Mouse (Mus musculus) mouse trophoblast stem cell (cell line): ENCODE results near the gene Man1b1.

ENCODE experiments used
- in situ Hi-C, 2 experiments: fragments of 300-500 bp; cut with MseI, MboI; formaldehyde crosslinking; loops; 2 replicates in 1 of 2; 3 replicates in 1 of 2; pipeline ENCODE4 v1.15.1; 2025

Man1b1 gene

DNA sequence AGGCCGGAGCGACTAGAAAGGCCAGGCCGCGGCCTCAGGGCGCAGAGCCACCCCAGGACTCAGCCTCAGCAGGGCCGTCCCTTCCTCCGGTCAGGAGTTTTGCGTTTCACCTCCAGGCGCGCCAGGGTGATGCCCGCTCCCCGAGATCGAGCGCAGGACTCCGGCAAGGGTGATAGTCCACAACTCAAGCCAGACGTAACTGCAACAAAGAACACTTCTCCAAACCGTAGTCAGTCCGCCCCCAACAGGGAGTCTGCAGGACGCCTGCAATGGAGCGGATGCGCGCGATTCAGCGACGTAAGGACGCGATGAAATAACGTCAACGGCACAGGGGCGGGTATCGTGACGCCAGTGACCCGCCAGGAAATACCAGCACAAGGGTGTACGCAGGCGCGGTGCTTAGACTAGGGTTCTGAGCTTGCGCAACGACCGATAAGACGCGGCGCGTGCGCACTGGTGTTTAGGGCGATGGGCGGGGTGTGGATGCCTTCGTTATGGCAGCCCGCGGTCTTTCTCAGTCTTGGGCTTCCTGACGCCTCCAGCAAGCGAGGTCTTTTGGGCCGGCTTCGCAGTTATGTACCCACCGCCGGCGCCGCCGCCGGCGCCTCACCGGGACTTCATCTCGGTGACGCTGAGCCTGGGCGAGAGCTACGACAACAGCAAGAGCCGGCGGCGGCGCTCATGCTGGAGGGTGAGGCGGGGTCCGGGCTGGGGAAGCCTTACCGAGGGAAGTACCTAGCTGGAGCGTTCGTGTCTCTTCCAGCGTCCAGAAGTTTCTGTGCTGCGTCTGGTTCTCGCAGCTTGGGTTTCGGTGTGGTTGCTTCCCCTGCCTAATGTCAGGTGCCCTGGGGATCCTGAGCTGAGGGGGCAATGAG, at the start of gene Man1b1:
Gene Man1b1, plus strand, starts transcription at position 53 of the 875 bp plus-strand sequence.
- in situ Hi-C loops: no loop called here

DNA sequence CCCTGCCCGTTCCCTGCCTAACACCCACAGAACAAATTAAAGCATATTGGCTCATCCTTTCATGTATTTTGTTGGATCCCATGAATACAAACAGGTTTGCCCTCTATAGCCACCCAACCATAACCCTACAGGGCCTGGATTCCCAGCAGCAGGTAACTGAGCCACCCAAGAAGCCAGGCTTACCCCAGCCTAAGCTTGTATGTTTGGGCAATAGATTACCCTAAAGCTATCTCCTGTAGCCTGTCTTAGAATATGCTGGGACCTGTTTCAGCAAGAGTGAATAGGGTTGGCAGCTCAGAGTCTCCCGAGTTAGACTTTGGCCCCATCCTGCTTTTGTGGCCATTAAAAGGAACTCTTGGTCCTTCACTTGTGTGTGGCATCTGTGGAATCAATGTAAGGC, 46.6 kb upstream of the Man1b1 start:
- in situ Hi-C loops: no loop called here

DNA sequence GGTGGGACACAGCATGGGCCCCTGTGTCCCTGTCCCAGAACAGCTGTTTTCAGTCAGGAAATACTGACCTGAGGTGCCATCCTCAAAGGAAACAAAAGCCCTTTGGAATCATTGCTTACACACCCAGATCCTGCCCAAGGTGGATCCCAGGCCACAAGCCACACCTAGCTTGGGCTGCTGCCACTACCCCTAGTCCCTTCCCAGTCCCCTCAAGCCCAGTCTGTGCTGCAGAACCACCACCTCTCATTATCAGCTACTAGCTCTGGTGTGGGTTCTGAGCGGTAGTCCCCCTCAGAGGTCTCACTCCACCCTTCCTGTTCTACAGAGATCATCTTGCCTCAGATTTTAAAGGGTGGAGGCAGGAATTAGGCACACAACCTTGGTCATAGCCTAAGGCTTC, 45.8 kb upstream of the Man1b1 start:
- in situ Hi-C loops: no loop called here

DNA sequence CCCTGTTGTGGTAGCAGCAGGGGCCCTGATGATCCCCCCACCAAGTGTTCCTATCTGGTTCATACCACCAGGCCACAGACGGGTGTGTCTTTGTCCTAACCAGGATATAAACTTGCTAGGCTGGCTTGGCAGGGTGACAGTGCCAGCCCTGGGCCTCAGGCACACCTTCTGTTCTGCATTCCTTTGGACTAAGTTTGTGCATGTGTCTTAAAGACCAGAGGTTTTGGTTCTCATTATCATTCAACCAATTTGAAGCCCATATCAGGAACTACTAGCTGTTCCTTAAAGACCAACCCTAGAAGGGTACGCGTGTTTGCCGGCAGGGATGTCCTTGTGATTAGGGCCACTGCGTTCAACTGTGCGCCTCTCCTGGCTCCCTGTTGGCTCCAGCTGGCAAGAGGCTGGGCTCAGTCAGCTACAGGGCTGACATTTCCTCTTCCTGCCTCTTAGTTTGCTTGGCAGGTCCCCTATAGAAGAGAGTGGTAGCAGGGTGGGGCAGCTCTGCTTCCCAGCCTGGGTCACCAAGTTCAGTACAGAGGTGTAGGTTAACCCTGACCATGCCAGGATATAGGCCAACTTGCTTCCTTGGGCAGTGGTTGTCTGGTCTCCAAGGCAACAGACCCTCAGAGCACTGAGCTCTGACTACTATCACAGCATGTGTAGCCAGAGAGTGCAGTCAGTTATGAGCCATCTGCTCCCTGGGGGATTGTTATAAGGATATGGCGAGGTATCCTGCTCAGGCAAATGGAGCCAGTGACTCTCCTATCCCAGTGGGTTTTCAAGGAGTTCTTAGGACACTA, 45.1 kb upstream of the Man1b1 start:
- in situ Hi-C loops: no loop called here

DNA sequence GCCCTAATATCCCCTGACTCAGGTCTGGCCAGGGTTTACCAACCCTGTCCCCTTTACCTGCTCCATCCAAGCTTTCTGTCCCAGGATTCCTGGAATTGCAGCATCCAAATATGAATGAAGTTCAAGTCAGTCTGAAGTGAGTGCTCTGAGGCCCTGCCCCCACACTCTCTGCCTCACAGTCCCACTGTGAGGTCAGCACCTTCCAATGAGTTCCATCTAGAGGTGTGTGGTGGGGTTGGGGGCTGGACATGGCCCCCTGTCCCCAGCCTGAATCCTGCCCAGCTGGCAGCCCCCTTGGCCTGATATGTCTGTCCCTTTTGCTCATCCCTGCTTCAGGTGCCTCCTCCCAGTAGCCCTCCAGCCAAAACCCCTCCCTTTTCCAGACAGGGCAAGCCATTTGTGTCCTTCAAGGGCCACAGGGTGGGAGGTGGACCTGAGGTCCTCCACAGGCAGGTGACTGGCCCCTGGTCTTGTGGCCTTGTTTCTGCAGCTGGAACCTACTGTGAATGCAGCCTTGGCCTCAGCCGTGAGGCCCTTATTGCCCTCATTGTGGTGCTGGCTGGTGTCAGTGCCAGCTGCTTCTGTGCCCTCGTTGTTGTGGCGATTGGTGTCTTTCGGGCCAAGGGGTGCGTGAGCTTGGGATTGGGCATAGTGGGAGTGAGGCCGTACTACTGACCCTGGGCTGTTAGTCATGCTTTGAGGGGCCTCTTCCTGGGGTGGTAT, 44.0 kb upstream of the Man1b1 start, which contains the start of gene Tmem210:
Gene Tmem210, plus strand, starts transcription at position 219 of the 723 bp plus-strand sequence.
- in situ Hi-C loops: no loop called here

DNA sequence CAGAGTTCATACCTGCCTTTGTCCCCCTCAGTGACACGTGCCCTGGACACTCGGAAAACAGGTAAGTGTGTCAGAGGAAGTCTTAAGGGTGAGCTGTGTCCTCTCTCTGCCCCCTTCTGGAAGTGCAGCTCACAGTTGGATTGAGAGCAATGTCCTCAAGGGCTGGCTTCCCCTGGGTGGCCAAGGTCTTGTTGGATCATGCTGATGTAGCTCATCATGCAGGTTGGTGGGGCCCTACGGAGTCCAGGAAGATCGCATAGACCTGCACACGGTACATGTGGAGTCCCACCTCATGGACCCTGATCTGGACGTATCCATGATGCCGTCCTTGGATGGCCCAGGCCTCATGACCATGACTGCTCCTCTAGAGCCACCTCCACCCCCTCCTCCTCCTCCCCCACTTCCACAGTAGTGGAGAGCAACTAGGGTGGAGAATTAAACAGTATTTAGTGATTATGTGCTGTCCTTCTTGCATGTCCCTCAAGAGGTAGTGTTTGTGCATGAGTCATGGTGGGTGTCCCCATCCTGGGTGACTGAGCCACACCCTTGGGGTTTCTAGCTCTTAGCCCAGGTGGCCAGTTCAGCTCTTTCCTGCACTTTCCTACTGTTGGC, 43.3 kb upstream of the Man1b1 start:
- in situ Hi-C loops: no loop called here

DNA sequence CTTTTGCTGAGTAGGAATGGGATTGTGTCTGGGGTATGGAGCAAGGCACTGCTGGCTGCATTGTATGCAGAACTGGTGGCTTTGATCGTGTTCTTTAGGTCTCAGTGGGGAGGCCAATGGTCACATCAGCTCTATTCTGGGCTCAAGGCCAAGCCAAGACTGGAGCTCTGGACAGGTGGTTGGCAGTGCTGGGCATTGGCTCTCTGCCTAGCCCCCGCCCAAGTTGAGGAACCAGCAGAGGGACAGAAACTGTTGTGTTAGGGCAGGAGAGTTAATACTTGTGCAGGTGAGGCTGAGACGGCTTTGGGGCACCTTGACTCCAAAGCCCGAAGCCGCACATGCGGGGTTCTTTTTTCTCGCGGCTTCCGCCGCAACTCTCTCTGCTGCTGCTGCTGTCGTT, 42.5 kb upstream of the Man1b1 start, which contains the start of gene Lrrc26:
Gene Lrrc26, plus strand, starts transcription at position 265 of the 400 bp plus-strand sequence.
- in situ Hi-C loops: no loop called here

DNA sequence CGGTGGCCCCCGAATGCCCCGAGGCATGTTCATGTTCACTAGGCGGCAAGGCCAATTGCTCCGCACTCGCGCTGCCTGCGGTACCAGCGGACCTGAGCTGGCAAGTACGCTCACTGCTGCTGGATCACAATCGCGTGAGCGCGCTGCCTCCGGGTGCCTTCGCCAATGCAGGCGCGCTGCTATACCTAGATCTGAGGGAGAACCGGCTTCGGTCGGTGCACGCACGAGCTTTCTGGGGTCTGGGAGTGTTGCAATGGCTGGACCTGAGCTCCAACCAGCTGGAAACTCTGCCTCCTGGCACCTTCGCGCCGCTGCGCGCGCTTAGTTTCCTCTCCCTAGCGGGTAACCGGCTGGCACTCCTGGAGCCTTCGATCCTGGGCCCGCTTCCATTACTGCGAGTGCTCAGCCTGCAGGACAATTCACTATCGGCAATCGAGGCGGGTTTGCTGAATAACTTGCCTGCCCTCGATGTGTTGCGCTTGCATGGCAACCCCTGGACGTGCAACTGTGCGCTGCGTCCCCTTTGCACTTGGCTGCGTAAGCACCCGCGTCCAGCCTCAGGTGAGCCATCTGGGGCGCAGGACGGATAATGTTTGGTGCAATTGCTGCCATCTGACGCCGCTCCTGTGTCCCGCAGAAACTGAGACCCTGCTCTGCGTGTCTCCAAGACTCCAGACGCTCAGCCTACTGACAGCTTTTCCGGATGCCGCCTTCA, 41.9 kb upstream of the Man1b1 start:
- in situ Hi-C loops: no loop called here

DNA sequence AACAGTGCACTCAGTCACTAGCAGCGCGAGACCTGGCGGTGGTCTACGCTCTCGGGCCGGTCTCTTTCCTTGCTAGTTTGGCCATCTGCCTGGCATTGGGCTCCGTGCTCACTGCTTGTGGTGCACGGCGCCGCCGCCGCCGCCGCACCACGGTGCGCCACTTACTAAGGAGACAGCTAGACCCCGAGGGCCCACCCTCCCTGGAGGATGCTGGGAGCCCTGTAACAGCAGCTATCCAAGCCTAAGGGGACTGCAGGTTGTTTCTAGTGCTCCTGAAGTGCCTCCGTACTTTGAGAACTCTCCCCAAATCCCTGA, 41.4 kb upstream of the Man1b1 start:
- in situ Hi-C loops: no loop called here

DNA sequence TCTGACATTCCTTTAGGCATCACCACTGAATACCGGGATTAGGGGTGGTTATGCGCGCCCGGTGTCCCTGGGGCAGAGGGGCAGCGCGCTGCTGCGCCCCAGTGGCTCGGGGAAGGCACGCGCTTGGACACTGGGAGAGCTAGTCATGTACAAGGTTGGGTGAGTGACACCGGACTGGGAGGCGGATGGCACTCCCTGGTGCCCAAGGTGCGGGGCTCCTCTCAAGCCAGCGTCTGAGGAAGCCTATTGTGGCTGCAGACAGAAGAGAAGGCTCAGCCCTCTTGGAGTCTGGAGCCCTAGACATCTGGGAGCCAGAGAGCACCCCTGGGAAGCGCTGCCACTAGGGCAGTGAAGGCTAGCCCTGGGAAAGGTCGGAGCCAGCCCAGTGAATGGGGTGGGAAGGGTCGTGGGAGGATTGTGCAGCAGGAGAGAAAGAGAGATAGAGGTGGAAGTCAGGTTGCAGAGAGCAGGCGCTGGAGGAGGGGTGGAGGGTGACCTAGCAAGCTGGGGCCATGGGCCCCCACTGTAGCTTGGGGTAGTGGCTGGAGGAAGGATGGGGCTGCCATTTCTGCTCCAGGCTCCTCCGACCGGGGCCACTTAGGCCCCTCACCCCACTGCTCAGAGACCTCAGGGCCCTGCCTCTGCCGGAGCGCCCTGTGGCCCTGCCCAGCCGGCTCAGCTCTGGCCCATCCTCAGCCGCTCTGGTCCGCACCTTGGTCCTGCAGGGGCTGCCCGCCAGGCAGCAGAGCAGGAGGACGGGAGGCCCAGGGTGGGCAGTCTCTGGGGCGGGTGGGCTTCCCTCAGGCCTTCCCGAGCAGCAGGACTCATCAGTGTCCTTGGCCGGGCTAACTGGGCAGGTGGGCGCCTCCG, 40.7 kb upstream of the Man1b1 start:
- in situ Hi-C loops: no loop called here

DNA sequence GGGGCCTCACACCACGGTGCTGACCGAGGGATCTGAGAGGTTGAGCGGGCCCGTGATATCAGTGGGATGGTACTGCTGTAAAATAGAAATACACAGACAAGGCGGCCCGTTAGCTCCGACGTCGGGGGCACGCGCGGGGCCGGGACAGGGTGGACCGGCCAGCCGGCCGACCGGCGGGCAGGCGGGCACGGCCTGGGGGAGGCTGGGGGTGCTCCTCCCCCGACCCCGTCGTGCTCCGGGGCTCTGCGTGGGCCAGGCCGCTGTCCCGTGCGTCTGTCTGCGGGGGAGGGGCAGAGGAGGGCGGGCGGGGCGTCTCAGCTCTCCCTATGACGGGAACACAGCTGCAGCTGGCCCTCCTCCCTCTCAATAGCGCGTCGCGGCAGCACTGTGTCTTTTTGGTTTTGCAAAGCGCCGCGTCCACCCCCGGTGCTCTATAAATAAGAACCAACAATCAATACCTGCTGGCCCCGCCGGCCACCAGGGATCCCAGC, 40.0 kb upstream of the Man1b1 start:
- in situ Hi-C loops: no loop called here

DNA sequence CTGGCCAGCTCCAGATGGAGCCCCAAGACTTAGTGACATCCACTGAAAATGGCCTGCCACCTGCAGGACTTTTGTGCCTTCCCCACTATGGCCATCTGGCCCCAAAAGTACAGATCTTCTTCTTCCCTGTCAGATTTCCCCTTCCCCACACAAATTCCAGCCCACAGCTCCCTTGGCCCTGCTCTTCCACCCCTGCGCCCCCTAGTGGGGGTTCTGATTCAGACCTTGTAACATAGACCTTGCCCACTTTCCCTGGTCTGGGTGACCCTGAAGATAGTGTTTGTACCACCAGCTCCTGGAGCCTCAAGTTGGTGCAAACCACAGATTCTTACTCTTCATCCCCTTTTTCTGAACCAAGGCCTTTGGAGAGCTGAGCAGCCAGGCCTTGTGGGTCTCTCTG, 39.3 kb upstream of the Man1b1 start:
- in situ Hi-C loops: no loop called here

DNA sequence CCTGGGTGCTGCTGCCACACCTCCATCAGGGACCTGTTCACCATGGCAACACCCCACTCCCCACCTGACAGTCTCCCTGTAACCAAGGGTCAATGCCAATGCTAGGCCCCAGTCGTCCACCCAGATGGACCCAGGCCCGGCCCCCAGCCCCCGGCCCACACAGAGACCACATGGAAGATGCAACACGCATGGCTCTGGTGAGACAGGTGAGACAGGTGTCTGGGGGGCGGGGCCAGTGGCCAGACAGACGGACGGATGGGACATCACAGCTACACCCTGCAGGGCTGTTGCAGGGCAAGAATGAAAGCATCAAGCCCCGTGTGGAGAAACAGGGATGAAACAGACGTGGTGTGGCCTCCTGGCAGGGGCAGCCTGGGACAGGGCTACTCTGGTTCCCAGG, 38.4 kb upstream of the Man1b1 start:
- in situ Hi-C loops: no loop called here

DNA sequence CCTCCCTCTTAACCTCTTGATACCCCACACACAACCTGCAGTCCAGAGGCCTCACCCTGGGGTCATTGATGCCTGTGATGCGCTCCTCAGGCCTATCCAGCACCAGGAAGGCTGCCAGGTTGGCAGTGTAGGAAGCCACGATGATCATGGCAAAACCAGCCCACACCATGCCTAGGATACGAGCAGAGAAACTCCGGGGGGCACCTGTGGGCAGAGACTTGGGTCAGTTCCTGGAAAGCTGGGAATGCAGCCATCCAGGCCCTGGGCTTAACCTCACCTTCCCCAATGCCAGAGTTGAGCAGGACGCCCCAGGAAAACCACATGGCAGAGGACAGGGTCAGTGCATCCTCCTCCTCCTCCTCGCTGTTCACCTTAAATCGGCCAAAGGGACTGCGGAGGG, 35.0 kb upstream of the Man1b1 start:
- in situ Hi-C loops: no loop called here

DNA sequence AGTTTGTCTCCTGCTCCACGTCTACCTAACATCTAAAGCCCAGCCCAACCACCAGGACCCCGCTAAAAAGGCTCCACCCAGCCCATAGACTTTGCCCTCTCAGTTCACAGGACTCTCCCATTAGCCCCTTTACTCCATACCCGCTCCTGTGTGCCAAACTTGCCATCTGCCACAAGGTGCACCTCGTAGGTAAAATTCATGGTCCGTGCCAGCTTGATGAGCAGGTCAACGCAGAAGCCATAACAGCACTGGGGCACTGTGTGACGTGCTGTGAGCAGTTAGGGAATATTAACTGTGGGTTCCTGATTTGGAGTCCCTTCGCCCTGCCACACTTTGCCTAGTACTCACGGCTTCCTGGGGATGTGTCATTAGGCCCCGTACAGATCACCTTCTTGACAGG, 34.1 kb upstream of the Man1b1 start:
- in situ Hi-C loops: no loop called here

DNA sequence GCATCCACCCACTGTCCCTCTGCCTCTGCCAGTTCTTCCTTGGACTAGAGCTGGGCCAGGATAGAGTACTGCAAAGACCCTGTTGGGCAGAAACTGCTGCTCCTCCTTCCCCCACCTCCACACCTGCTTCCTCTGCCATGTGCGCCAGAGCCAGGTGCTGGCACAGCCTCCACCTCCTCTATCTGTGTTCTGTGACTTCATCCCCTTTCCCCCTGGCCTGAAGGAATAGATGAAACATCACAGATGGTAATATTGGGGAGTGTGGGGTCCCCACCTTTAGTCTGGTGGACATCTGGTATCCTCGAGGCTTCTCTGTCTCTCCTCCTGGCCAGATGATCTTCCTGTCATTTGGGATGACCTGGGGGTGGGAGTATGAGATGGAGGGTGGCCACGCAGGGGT, 28.7 kb upstream of the Man1b1 start:
- in situ Hi-C loops: no loop called here

DNA sequence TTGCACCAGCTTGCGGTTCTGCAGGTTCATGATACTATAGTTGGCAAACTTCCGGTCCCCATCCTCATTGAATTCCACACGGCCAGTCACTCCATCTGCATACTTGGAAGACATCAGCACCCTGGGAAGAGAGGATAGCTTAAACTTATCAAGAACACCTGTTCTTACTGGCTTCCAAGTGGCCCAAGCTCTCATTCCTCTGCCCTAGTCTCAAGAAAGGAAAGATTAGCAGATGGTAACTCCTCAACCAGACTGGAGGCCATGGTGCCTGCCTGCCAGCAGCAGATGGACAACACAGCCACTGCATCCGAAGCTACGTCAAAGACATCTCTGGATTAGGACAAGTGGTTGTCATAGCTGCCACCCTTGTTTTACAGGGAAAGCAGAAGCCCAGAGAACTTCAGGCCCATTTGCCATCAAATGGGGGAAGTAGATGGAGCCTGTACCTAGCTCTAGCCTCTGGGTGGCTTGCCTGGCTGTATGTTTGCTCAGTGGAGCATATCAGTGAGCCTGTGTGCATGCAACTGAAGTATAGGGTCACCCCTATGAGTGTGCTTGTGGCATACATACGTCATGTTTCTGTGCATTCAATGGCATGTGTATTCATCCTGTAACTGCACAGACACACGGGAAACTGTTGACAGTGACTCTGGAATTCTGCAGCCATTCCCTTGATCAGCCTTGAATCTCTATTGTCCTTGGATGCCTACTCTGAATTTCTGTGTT, 28.0 kb upstream of the Man1b1 start:
- in situ Hi-C loops: no loop called here

DNA sequence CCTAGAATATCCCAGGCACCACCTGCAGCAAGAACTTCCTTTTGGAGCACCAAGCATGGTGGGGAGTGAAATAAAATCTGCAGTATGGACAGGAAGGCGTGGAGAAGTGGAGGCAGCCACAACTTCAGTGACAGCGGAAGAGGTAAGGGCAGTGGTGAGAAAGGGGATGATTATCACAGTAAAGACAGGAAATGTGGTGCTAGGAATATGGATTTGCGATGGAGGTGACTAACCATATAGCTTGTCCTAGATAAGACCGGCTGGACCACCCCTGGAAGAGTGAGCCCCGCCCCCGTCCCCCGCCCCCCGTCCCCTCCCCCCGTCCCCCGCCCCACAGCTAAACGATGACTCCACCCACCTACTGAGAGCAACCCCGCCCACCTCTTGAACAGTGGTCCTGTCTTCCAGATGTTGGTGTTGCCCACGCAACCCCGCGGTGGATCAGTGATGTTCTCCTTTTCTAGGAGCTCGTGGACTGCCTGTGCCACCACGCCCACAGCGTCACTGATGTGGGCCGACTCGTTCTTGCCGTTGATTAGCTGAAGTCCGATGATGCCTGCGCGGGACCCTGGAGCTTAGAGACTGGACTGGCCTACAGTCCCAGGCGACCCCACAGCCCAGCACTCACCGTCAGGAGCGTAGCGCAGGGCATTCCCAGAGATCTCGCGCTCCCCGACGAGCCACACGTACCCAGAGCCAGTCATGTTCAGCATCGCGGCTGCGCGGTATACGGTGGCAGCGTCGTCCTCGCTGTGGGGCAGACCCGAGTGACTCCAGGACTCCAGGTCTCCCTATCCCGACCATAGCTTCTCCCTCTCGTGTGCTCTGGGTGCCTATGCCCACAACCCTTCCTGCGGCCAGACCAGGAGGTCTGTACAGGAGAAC, 27.2 kb upstream of the Man1b1 start:
- in situ Hi-C loops: no loop called here
